Mouse (Mus musculus) midbrain, embryonic 12.5 days (tissue): ENCODE measurements around the gene 9130230L23Rik. TPM values are rescaled to one million over a fixed set of nuclear protein-coding genes. Genes with fewer than 3 reads are reported as not detected.

Experiments used
- ATAC-seq: fragments of 200-750 bp; cut with Nextera tagmentation; 2 replicates; pipeline ENCODE4 v1.8.0; 2017; ENCODE audit warnings: low read depth, moderate TSS enrichment, moderate library complexity; ENCODE audit not compliant: low FRiP score
- H3K27ac ChIP-seq: fragments of 300-500 bp; sonication (generic); replicated peaks from 2 replicates; pipeline ENCODE4 v1.5.1; 2016; ENCODE audit warnings: mild to moderate bottlenecking
- H3K27me3 ChIP-seq: fragments of 300-500 bp; sonication (generic); 2 replicates; pipeline ENCODE4 v1.6.1; 2016; ENCODE audit warnings: mild to moderate bottlenecking
- H3K36me3 ChIP-seq: fragments of 300-500 bp; sonication (generic); 2 replicates; pipeline ENCODE4 v1.6.1; 2016
- H3K4me1 ChIP-seq: fragments of 300-500 bp; sonication (generic); 2 replicates; pipeline ENCODE4 v1.6.1; 2016
- H3K4me2 ChIP-seq: fragments of 300-500 bp; sonication (generic); replicated peaks from 2 replicates; pipeline ENCODE4 v1.6.1; 2016; ENCODE audit warnings: mild to moderate bottlenecking, moderate library complexity
- H3K4me3 ChIP-seq: fragments of 300-500 bp; sonication (generic); 2 replicates; pipeline ENCODE4 v1.5.1; 2016; ENCODE audit warnings: mild to moderate bottlenecking
- H3K9ac ChIP-seq: fragments of 300-500 bp; sonication (generic); replicated peaks from 2 replicates; pipeline ENCODE4 v1.6.1; 2016; ENCODE audit warnings: mild to moderate bottlenecking, moderate library complexity
- H3K9me3 ChIP-seq: fragments of 300-500 bp; sonication (generic); 2 replicates; pipeline ENCODE4 v1.6.1; 2016; ENCODE audit warnings: mild to moderate bottlenecking
- WGBS: fragments of 180-500 bp; shearing (Covaris S2); methylation state at CpG from one replicate; pipeline ENCODE4 v1.1.7; 2016; 5-methylcytosine and 5-hydroxymethylcytosine counted together
- polyA plus RNA-seq: library from polyadenylated mRNA; unstranded; fragments of >200 nt; fragmentation: Nextera tagmentation; extraction: Ambion mirVana; gene quantifications from 2 replicates; pipeline ENCODE4 v1.2.1, GENCODE M21; 2016

Gene 9130230L23Rik
- not detected in 2 replicates for polyA plus RNA-seq

DNA sequence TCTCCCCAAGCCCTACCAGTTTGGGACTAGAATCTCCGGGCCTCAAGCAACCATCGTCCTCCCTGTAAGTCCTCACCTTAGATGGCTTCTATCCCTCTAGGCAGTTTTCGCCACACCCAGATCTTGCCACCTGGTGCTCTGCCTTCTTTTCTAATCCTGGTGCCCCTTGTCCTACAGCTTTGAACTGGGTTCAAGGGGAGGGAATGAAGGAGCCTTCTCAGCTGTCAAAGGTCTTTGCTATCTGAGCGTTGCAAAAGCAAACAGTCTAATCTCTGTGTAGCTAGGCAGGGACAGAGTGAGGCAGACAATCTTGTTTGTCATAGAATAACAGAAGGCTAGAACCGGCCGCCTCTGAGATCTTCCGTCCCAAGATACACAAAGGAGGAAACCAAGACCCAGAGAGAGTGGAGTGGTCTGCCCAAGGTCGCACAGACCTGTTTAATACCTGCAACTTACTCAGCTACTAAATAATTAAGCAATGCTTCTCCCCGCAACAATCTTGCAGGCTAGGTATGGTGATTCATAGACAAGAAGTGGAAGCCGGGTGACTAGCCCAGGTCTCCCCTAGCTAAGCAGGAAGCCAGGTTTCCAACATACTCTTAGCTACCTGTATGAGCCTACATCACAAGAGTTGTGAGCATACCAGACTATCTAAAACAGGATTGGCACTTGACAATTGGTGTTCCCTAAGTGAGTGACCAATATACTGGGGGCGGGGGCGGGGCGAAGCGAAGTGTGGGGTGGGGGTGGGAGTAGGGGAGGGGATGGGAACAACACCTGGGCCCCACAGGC is at the start of gene 9130230L23Rik:
Gene 9130230L23Rik (minus strand): TSS at position 152 of the 792 bp plus-strand sequence.
- no peaks in the 10 kb centered on the region for H3K9me3 ChIP-seq
- WGBS, result 66% methylated on average over 14 of the region's 14 CpGs
- H3K27ac ChIP-seq, result no peak within 1 kb of the TSS
- H3K27me3 ChIP-seq, result no peaks in the 10 kb centered on the region
- H3K4me1 ChIP-seq, result no peaks in the 10 kb centered on the region
- no peak within 1 kb of the TSS for H3K4me2 ChIP-seq
- H3K9ac ChIP-seq, result no peak within 1 kb of the TSS
- no peak for ATAC-seq
- H3K4me3 ChIP-seq, result no peak within 1 kb of the TSS
- no peaks in the 10 kb centered on the region for H3K36me3 ChIP-seq

GRCm38 (mm10) chr5:66052777-66053548 is 48.9 kb upstream of the 9130230L23Rik start:
- Histone ChIP-seq H3K36me3 (no peaks in the 10 kb centered on the region), H3K9me3 (no peaks in the 10 kb centered on the region), H3K27ac (no peak overlapping the region), H3K9ac (no peak overlapping the region), H3K4me2 (no peak overlapping the region), H3K4me3 (no peak overlapping the region), H3K27me3 (no peaks in the 10 kb centered on the region), H3K4me1 (no peaks in the 10 kb centered on the region)
- 91% methylated on average over 20 of the region's 20 CpGs for WGBS
- ATAC-seq, result no peak

DNA sequence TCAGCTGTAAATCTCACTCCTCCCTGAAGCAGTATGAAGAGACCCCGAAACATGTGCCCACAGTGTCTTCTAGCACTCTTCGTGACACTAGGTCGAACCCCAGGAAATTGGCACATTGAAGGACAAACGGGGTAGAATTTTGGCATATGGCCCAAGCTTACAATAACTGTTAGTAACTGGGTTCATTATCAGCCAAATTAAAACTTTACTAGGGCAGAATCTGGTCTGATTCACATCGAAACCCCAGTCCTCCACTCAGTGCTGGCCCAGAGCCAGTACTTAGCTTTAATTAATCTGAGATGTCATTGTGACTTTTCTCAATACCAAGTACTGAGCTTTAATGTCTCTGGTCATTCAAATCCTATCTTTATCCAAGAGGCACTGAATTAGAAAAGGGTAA is 46.8 kb upstream of the 9130230L23Rik start:
- Histone ChIP-seq H3K9ac (no peak overlapping the region), H3K4me3 (no peak overlapping the region), H3K27ac (no peak overlapping the region), H3K9me3 (no peaks in the 10 kb centered on the region), H3K27me3 (no peaks in the 10 kb centered on the region), H3K36me3 (no peaks in the 10 kb centered on the region), H3K4me1 (no peaks in the 10 kb centered on the region), H3K4me2 (no peak overlapping the region)
- WGBS, result 87% methylated on average over 5 of the region's 5 CpGs
- ATAC-seq, result no peak

DNA sequence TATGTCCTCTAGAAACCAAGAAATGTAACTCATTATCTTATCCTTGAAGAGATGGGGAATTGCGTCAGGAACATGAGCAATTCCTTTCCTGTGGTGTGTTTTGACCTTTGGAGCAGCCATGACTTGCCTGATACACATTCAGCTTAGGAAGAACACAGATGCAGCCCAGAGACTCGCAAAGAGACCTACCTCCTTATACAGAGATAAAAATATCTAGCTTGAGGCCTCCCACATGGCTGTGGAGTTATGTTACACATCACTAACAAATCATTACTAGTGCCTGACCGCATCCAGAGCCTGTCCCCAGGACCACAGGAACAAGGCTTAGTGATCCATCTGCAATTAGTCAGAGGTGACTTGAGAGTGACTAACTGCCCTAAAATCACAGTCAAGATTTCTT is 42.3 kb upstream of the 9130230L23Rik start:
- no peak for ATAC-seq
- 91% methylated on average over 3 of the region's 3 CpGs for WGBS
- H3K4me3 ChIP-seq, result no peak overlapping the region
- H3K27me3 ChIP-seq, result no peaks in the 10 kb centered on the region
- H3K4me1 ChIP-seq, result no peaks in the 10 kb centered on the region
- H3K4me2 ChIP-seq, result no peak overlapping the region
- H3K9me3 ChIP-seq, result no peaks in the 10 kb centered on the region
- no peaks in the 10 kb centered on the region for H3K36me3 ChIP-seq
- no peak overlapping the region for H3K9ac ChIP-seq
- no peak overlapping the region for H3K27ac ChIP-seq

GRCm38 (mm10) chr5:66043897-66044296 is 39.8 kb upstream of the 9130230L23Rik start:
- no peaks in the 10 kb centered on the region for H3K27me3 ChIP-seq
- ATAC-seq, result no peak
- no peak overlapping the region for H3K27ac ChIP-seq
- H3K9ac ChIP-seq, result no peak overlapping the region
- 80% methylated on average over 3 of the region's 3 CpGs for WGBS
- no peaks in the 10 kb centered on the region for H3K4me1 ChIP-seq
- no peaks in the 10 kb centered on the region for H3K36me3 ChIP-seq
- no peak overlapping the region for H3K4me3 ChIP-seq
- no peak overlapping the region for H3K4me2 ChIP-seq
- H3K9me3 ChIP-seq, result no peaks in the 10 kb centered on the region

DNA sequence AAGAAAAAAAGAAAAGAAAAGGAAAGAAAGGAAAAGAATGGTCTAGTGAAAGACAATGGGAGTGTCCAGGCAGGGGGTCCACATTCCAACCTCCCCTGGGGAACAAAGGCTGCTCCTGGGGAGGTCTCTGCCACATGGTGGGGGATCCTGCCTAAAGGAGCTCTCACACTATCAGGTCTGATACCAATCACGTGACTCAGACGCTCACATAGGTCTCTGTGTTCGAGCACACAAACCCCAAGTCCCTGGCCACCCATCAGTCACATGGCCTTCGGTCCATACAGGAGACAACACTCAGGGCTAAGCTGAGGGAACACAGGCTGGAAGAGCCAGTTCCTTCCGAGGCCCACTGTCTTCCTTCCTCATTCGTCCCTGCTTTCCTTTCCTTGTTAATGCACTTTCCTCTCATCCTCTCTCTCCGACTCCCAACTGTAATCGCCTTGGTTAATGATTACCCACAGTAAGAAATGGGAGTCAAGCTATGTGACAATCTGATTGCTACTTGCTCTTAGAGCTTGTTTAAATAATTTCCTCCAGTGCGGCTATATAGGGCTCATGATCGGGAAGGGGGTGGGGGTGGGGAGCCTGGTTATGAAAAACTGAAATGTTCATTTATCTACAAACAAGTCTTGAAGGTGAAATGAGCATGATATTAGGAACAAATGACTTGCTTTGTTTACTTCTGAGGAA is 38.7 kb upstream of the 9130230L23Rik start:
- Histone ChIP-seq H3K4me1 (no peaks in the 10 kb centered on the region), H3K4me3 (no peak overlapping the region), H3K4me2 (no peak overlapping the region), H3K36me3 (no peaks in the 10 kb centered on the region), H3K27me3 (no peaks in the 10 kb centered on the region), H3K27ac (no peak overlapping the region), H3K9me3 (no peaks in the 10 kb centered on the region), H3K9ac (no peak overlapping the region)
- ATAC-seq, result no peak
- WGBS, result 53% methylated on average over 10 of the region's 10 CpGs

DNA sequence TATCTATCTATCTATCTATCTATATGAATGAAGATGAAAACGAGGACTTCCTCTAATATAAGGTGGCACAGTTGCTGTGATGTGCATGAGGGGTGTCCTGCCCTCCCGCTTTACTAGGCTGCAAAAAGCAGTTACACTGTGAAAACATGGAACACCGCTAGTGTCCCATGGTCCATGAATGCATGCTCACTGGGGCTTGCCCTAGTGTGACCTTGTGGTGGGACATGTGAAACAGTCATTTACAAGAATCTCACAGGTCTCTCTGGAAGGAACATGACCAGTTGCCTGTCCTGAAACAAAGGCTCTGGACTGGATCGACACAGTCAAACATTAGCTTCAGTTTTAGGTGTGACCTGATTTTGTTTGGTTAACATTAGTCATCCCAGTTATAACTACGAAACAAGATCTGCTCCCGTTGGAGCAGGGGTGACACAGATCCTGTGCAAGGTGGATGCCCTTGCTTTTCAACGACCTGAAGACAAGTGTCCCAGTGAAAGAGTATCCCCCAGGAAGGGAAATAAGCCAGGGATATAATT is 36.7 kb upstream of the 9130230L23Rik start:
- WGBS, result 92% methylated on average over 7 of the region's 7 CpGs
- no peaks in the 10 kb centered on the region for H3K36me3 ChIP-seq
- no peaks in the 10 kb centered on the region for H3K9me3 ChIP-seq
- ATAC-seq, result no peak
- no peaks in the 10 kb centered on the region for H3K27me3 ChIP-seq
- no peak overlapping the region for H3K4me3 ChIP-seq
- H3K27ac ChIP-seq, result no peak overlapping the region
- no peak overlapping the region for H3K9ac ChIP-seq
- H3K4me2 ChIP-seq, result no peak overlapping the region
- H3K4me1 ChIP-seq, result no peaks in the 10 kb centered on the region; the same call in 1 of the 2 replicates

- Histone ChIP-seq H3K4me2 (no peak overlapping the region), H3K4me1 (no peaks in the 10 kb centered on the region; the same call in 1 of the 2 replicates), H3K9me3 (no peaks in the 10 kb centered on the region), H3K9ac (no peak overlapping the region), H3K27ac (no peak overlapping the region), H3K36me3 (no peaks in the 10 kb centered on the region), H3K27me3 (no peaks in the 10 kb centered on the region), H3K4me3 (no peak overlapping the region)
- WGBS, result 89% methylated on average over 2 of the region's 2 CpGs
- ATAC-seq, result no peak
These were observed 35.7 kb upstream of the 9130230L23Rik start for GRCm38 (mm10) chr5:66039813-66040212.

DNA sequence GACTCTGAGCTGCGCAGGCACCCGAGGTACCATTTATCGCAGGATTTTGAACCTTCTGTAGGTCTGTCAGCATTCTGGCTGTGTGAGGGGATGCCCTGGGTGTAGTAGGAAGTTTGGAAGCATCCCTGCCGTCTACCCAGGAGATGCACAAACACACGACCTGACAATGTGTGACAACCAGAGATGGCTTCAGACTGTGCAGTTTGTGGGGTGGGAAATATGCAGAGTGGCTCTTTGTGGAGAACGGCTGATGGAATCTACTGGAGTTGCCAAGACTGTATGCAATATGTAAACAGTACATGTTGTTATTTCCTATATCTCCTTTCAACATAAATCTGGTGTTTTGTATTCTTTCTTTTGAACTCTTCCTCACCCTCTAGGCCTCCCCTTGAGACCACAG is 33.0 kb upstream of the 9130230L23Rik start:
- Histone ChIP-seq H3K4me1 (no peaks in the 10 kb centered on the region; the same call in 1 of the 2 replicates), H3K9ac (no peak overlapping the region), H3K27ac (no peak overlapping the region), H3K27me3 (no peaks in the 10 kb centered on the region), H3K4me3 (no peak overlapping the region), H3K36me3 (no peaks in the 10 kb centered on the region), H3K9me3 (no peaks in the 10 kb centered on the region), H3K4me2 (no peak overlapping the region)
- ATAC-seq, result no peak
- 78% methylated on average over 6 of the region's 6 CpGs for WGBS

- H3K27ac ChIP-seq, result no peak overlapping the region
- H3K4me1 ChIP-seq, result no peaks in the 10 kb centered on the region; the same call in 1 of the 2 replicates
- ATAC-seq, result no peak
- no peaks in the 10 kb centered on the region for H3K9me3 ChIP-seq
- H3K9ac ChIP-seq, result no peak overlapping the region
- no peaks in the 10 kb centered on the region for H3K27me3 ChIP-seq
- H3K4me2 ChIP-seq, result no peak overlapping the region
- no peak overlapping the region for H3K4me3 ChIP-seq
- 45% methylated on average over 7 of the region's 7 CpGs for WGBS
- H3K36me3 ChIP-seq, result no peaks in the 10 kb centered on the region
These were observed 32.5 kb upstream of the 9130230L23Rik start for GRCm38 (mm10) chr5:66036440-66037054.

- H3K4me3 ChIP-seq, result no peak overlapping the region
- H3K9me3 ChIP-seq, result no peaks in the 10 kb centered on the region
- H3K36me3 ChIP-seq, result no peaks in the 10 kb centered on the region
- H3K27me3 ChIP-seq, result no peaks in the 10 kb centered on the region
- no peak overlapping the region for H3K4me2 ChIP-seq
- H3K27ac ChIP-seq, result no peak overlapping the region
- H3K9ac ChIP-seq, result no peak overlapping the region
- 58% methylated on average over 14 of the region's 14 CpGs for WGBS
- H3K4me1 ChIP-seq, result no peaks in the 10 kb centered on the region; the same call in 1 of the 2 replicates
- no peak for ATAC-seq
These were observed 30.5 kb upstream of the 9130230L23Rik start for GRCm38 (mm10) chr5:66034375-66035195.
